Mouse (Mus musculus): Measurements from ENCODE around the gene Gpr162.

GRCm38 (mm10) chr6:124836411-124836810 is 27.4 kb downstream of the Gpr162 start:
- no peak for TF ChIP-seq CTCF (IDR thresholded peaks at IDR 0.05)
- TF ChIP-seq EP300 (IDR thresholded peaks at IDR 0.05; ENCODE audit: insufficient read depth, low read depth, low read length) = no peak
- TF ChIP-seq POLR2A (IDR thresholded peaks at IDR 0.05; ENCODE audit: insufficient read depth, low read depth, low read length) = no peak

Measured in heart, adult 2 months (tissue).